ENCODE assay signal across 8 mouse cellular contexts in the genomic region with DNA sequence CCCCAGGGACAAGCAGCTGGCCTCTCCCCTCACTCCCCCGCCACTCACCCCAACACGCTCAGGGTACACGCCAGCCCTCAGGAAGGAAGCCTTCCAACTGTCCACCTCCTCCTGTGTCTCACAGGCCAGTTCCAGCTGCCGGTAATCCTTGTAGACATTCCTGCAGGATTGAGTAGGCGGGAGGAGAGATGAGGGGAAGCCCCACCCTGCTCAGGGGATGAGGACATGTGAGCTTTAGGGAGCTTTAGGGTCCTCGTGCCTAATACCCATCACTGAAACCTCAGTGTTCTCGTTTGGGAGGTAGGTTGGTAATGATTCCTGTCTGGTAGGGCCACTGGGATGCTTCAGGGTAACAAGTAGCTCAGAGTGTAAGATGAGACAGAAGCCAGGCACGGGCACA. TPM values are rescaled to one million over a fixed set of nuclear protein-coding genes. Genes with fewer than 3 reads are reported as not detected.
DNase-seq lines count a peak whose midpoint lies in the region; ATAC-seq lines count a peak whose summit lies in the region.

No protein-coding gene starts in this region.

- H3K9me3 ChIP-seq in heart, embryonic 12.5 days (replicated peaks): no peaks in the 10 kb centered on the region

- DNase-seq in kidney, postnatal 4 days: peak; percentile 46 to 60
- DNase-seq in kidney, adult 8-10 months: no peak
- DNase-seq in embryo, embryonic 11 days: peak; percentile 64
- peak; percentile 64 for DNase-seq in mesoderm, embryonic 11.5 days (ENCODE audit: low read depth, low spot score)
- no peak for DNase-seq in thymus, postnatal 0 days (ENCODE audit: low spot score)
- DNase-seq in layer of hippocampus, postnatal 36 days: no peak
- DNase-seq in spleen, postnatal 36 days (ENCODE audit: low spot score in 2 of 2): no peak

- H3K9ac ChIP-seq in heart, embryonic 12.5 days: no peak overlapping the region

- no peak for ATAC-seq in heart, embryonic 12.5 days (ENCODE audit: insufficient number of reproducible peaks, low FRiP score)

- H3K36me3 ChIP-seq in heart, embryonic 12.5 days: no peaks in the 10 kb centered on the region

- H3K4me2 ChIP-seq in heart, embryonic 12.5 days: peak overlapping the region; percentile 21

- H3K4me1 ChIP-seq in heart, embryonic 12.5 days (replicated peaks): peaks cover 75% of the 10 kb centered on the region

- 6% methylated on average over 8 of the region's 8 CpGs for WGBS in heart, embryonic 12.5 days

- peaks cover 36% of the 10 kb centered on the region for H3K27me3 ChIP-seq in heart, embryonic 12.5 days (replicated peaks)

- H3K27ac ChIP-seq in heart, embryonic 12.5 days (ENCODE audit: poor library complexity, severe bottlenecking): peak overlapping the region; percentile 77

- H3K4me3 ChIP-seq in heart, embryonic 12.5 days: peak overlapping the region; percentile 6; the same call in 1 of the 2 replicates

RNA-seq across cellular contexts. Expression of a gene that starts 27.9 kb away (rescaled TPM):
- 284 and 317 TPM in 2 replicates for polyA plus RNA-seq in heart, embryonic 12.5 days (2016; fragmentation: Nextera tagmentation; extraction: Ambion mirVana)
- 429 and 466 TPM in 2 replicates for polyA plus RNA-seq in thymus, postnatal 0 days (2015; fragmentation: Nextera tagmentation; extraction: Ambion mirVana)
- 100 to 1,000 TPM; 208 to 224 TPM for total RNA-seq in layer of hippocampus, postnatal 36 days (2021)

RNA-seq across cellular contexts. Expression of a gene that starts 28.6 kb away (rescaled TPM):
- polyA plus RNA-seq in heart, embryonic 12.5 days (2016; fragmentation: Nextera tagmentation; extraction: Ambion mirVana): 28.4 and 30.7 TPM in 2 replicates
- 11.6 and 15.4 TPM in 2 replicates for polyA plus RNA-seq in thymus, postnatal 0 days (2015; fragmentation: Nextera tagmentation; extraction: Ambion mirVana)
- total RNA-seq in layer of hippocampus, postnatal 36 days (2021): 10 to 100 TPM; 79.9 to 81.2 TPM

RNA-seq across cellular contexts. Expression of a gene that starts 36.4 kb away (rescaled TPM):
- 40.5 and 42.2 TPM in 2 replicates for polyA plus RNA-seq in heart, embryonic 12.5 days (2016; fragmentation: Nextera tagmentation; extraction: Ambion mirVana)
- 30.5 and 37.6 TPM in 2 replicates for polyA plus RNA-seq in thymus, postnatal 0 days (2015; fragmentation: Nextera tagmentation; extraction: Ambion mirVana)
- 10 to 100 TPM; 69.8 to 94.5 TPM for total RNA-seq in layer of hippocampus, postnatal 36 days (2021)

RNA-seq across cellular contexts. Expression of a gene that starts 37.4 kb away (rescaled TPM):
- 6.2 and 7.6 TPM in 2 replicates for polyA plus RNA-seq in heart, embryonic 12.5 days (2016; fragmentation: Nextera tagmentation; extraction: Ambion mirVana)
- polyA plus RNA-seq in thymus, postnatal 0 days (2015; fragmentation: Nextera tagmentation; extraction: Ambion mirVana): 0.69 and 0.83 TPM in 2 replicates
- 1,000 to 10,000 TPM; 1,246 to 1,312 TPM for total RNA-seq in layer of hippocampus, postnatal 36 days (2021)

RNA-seq across cellular contexts. Expression of a gene that starts 55.8 kb away (rescaled TPM):
- 42.7 and 44.2 TPM in 2 replicates for polyA plus RNA-seq in heart, embryonic 12.5 days (2016; fragmentation: Nextera tagmentation; extraction: Ambion mirVana)
- 66.9 and 72.4 TPM in 2 replicates for polyA plus RNA-seq in thymus, postnatal 0 days (2015; fragmentation: Nextera tagmentation; extraction: Ambion mirVana)
- total RNA-seq in layer of hippocampus, postnatal 36 days (2021): 10 to 100 TPM; 53.1 to 58.3 TPM

Comparison
In these comparisons a context has a peak if more than half of its experiments do, and no peak if none do; other contexts are left out.
1. DNase-seq: peak in kidney, postnatal 4 days (2 of 2), embryo, embryonic 11 days (single experiment) and mesoderm, embryonic 11.5 days (single experiment); none in kidney, adult 8-10 months (0 of 2), thymus, postnatal 0 days (single experiment), layer of hippocampus, postnatal 36 days (0 of 2) and spleen, postnatal 36 days (0 of 2).